Mouse (Mus musculus): Measurements from ENCODE around the gene Mob2.

DNA sequence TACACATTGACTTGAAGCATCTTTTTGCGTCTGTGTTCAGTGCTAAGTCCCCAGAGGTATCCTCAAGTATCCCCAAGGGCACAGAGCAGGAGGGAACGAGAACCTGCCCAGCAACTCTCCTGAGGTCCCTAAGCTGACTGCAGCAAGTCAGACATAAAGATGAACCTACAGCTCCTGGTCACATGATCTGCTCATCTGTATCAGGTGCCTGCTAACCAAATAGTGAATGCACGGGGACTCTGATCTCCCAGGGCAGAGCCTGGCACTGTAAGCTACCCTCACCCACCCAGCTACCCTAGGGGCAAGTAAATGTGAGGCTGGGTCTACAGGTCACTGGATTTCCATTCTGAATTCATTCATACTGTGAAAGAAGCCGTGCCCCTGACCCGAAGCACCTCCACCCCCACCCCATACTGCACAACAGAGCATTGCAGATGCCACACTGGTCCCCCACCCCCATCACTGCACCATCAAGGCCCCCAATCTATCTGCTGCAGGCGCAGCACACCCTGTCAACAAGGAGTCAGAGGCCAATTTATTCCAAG is 32.9 kb upstream of the Mob2 start:
- TF ChIP-seq POLR2A (IDR thresholded peaks at IDR 0.05; ENCODE audit: insufficient read depth, low read length) (no peak), CTCF (IDR thresholded peaks at IDR 0.05; ENCODE audit: low read depth, low read length) (no peak)
